Mouse (Mus musculus) small intestine, adult 2 months (tissue): ENCODE measurements at regions not wholly inside any gene's neighbourhood (a gene's known extent, or its start where the extent isn't known, plus 50 kb on each side); places are given as distances from the start of the nearest gene placed in this dataset.
A peak's percentile ranks its signal among the peaks of the same experiment; 100 is the strongest.

Source experiments
- CTCF ChIP-seq: fragments of 200-500 bp; IDR thresholded peaks from 2 replicates; pipeline ENCODE4 v1.5.1; 2012; ENCODE audit warnings: low read depth, mild to moderate bottlenecking, control low read depth, inconsistent platforms, low read length, moderate library complexity, mixed read lengths; ENCODE audit not compliant: insufficient replicate concordance, insufficient read length; ENCODE audit errors: extremely low read depth
- POLR2A ChIP-seq: fragments of 200-500 bp; IDR thresholded peaks from 2 replicates; pipeline ENCODE4 v1.6.1; 2012; ENCODE audit warnings: low read depth, mild to moderate bottlenecking, control low read depth, inconsistent platforms, low read length, moderate library complexity

GRCm38 (mm10) chr4:53931499-53931898 lies 105.7 kb downstream of the Tmem38b start:
- TF ChIP-seq CTCF, result peak; percentile 78
- TF ChIP-seq POLR2A, result no peak
